Mouse (Mus musculus): ENCODE results near the gene Chd3. TPM values are rescaled to one million over a fixed set of nuclear protein-coding genes. Genes with fewer than 3 reads are reported as not detected.
A peak's percentile ranks its signal among the peaks of the same experiment; 100 is the strongest.

Gene Chd3
- polyA plus RNA-seq, 1 experiment = 27.0 TPM

DNA sequence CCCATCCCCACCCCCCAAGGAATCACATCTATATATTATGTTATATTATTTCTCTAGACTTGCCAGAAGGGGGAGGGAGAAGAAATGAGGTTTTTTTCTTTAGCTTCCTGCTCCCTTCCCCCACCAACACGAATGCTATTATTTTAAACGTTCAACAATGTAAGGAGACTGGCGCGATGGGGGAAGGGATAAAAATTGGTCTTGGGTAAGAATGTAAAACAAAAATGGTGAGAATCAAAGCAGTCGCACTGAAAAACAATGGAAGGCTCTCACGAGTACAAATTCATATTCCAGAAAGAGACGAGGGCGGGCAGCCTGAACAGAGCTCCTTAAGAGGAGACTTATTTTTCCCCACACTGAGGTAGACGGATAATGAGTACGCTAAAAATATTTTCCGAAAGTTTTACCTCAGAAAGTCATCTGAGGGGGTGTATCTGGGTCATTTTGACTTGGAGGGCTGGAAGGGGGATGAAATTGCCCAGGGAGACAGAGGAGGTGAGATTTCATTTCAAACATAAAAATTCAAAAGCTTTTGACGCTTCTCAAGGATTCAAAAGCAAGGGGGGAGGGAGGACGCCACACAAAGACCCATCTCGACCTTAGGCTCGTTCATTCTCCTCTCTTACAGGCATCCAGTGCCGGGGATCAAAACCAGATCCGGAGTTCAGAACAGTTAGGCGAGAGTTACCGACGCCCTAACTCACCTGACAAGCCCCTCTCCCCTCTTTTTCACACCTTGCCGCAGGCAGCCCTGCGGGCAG is 2.2 kb downstream of the Chd3 start:
- H3K4me3 ChIP-seq (ENCODE audit: insufficient read depth, low read depth, low read length) = peak overlapping the region; percentile 91
- H3K27ac ChIP-seq (replicated peaks; ENCODE audit: low read depth, low read length) = peak overlapping the region; percentile 81
- H3K4me1 ChIP-seq (ENCODE audit: control insufficient read depth, insufficient read depth, insufficient read length, low read length) = peaks cover 25% of the 10 kb centered on the region

DNA sequence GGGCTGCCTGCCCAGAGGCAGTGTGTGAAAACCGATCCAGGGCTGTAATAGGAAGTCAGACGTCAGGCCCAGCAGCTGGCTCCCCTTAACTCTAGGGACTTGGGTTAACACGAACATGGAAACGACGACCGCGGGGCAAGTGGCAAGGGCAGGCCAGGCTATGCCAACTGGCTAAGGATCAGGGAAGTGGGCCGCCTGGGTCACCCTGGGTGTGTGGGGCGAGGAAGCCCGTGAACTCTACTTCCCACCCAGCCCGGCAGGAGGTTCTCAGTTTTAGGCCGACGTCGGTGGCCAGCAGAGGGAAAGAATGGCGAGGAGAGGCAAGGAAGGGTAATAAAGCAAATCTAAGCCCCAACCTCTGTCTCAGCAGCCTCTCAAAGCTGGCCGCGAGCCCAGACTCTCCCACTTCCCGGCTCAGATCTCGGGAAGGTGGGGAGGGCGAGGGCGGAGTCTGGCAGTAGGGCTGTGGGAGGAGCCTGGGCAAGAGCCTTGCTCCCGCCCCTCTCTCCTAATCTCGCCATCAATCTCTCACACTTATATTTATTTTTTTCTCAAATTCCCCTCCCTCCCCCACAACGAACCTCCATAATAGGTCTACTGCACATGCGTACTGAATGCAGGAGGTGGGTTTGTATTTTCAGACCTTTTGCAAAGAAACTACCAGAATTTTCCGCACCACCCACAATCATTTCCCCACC is 2.9 kb downstream of the Chd3 start:
- peak overlapping the region; percentile 45 for H3K4me3 ChIP-seq (ENCODE audit: insufficient read depth, low read depth, low read length)
- peak overlapping the region; percentile 93 for H3K27ac ChIP-seq (replicated peaks; ENCODE audit: low read depth, low read length)
- H3K4me1 ChIP-seq (ENCODE audit: control insufficient read depth, insufficient read depth, insufficient read length, low read length) = peaks cover 25% of the 10 kb centered on the region

DNA sequence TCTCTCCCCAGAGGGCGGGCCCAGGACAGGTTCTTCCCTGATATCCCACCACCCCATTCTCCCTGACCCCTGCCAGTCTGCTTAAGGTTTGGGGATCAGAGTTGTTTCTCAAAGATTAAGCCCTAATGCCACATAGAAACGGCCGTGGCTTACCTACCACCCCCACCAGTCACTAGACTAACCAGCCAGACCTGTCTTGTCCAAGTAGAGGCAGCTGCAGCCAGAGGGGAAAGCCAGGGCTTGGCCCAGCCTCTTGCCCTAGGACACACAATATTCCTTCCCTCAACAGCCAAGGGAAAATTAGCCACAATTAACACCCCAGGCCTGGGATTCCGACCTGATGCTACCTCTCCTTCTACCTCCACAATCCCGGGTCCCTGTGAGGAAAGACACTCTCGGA is 3.5 kb downstream of the Chd3 start:
- Histone ChIP-seq H3K4me1 (ENCODE audit: control insufficient read depth, insufficient read depth, insufficient read length, low read length) (peaks cover 25% of the 10 kb centered on the region), H3K27ac (replicated peaks; ENCODE audit: low read depth, low read length) (peak overlapping the region; percentile 93), H3K4me3 (ENCODE audit: insufficient read depth, low read depth, low read length) (peak overlapping the region; percentile 45)

DNA sequence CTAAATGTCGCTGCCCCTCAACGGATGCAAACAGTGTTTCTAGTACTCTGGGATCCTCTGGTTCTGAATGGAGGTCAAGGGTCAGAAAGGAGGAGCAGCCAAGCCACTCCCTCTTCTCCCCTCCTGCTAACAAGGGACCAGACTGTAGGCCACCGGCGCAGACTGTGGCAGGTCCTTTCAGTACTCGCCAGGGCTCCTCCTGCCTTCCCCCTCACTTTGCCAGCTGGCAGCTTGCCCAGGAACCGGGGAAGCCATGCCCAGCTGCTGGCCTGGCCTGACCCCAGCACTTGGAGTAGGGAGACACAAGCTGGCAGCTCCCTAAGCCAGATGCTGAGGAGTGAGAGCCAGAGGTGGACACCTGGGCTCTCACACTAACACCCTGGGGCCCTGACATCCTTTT is 4.3 kb downstream of the Chd3 start:
- Histone ChIP-seq H3K4me1 (ENCODE audit: control insufficient read depth, insufficient read depth, insufficient read length, low read length) (peaks cover 25% of the 10 kb centered on the region), H3K27ac (replicated peaks; ENCODE audit: low read depth, low read length) (peak overlapping the region; percentile 93), H3K4me3 (ENCODE audit: insufficient read depth, low read depth, low read length) (peak overlapping the region; percentile 42)

DNA sequence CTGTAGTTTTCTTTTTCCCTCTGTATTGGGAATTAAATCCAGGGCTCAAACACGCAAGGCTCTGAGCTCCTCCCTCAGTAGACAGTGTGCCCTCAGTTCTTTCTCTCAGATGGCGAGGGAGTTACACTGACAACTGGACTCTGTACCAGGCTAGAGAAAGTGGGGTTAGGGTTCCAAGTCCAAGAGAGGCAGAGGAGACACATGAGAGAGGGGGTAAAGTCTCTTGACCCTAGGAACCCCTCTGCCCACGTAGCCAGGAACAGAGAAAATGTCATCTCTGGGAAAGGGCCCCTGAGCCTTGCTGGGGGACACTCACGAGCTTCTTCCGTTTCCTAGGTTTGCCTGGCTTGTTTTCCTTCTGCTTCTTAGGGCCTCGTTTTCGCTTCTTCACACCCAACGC is 4.8 kb downstream of the Chd3 start:
- Histone ChIP-seq H3K4me1 (ENCODE audit: control insufficient read depth, insufficient read depth, insufficient read length, low read length) (peaks cover 25% of the 10 kb centered on the region), H3K4me3 (ENCODE audit: insufficient read depth, low read depth, low read length) (peak overlapping the region; percentile 42), H3K27ac (replicated peaks; ENCODE audit: low read depth, low read length) (peak overlapping the region; percentile 93)

DNA sequence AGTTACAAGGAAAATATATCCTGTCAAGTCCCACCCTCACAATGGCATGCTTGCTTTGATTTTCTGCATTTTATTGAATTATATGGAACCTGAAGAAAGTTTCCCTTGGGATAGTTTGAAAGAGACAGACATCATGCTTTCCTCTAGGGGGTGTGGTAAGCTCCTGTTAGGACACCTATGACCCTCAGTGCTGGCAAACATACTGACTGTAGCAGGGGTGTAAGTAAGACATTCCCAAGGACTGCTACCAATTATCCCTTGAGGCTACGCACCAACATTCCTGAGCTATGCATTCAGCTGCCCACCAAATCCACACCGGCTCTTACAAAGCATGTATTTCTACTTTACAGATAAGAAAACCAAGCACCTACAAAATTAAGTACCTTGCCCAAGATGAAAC is 6.7 kb downstream of the Chd3 start:
- Histone ChIP-seq H3K4me3 (ENCODE audit: insufficient read depth, low read depth, low read length) (no peak overlapping the region), H3K4me1 (ENCODE audit: control insufficient read depth, insufficient read depth, insufficient read length, low read length) (peaks cover 21% of the 10 kb centered on the region)

DNA sequence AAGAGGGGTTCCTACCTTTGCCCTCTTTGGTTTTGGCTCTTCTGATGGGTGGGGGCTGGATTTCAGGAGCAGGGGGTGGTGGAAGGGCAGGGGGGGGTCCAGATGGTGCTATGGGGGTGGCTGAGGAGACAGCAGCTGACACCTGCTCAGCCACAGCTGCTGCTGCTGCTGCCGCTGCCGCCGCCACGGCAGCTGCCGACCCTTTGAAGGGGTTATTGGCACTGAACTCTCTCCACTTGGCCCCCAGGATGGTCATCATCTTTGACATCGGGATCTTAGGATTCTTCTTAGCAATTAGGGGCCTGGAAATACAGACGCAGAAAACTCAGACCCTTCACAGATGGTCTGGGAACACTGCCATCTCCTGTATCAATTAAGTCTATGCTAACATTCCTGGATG is 7.2 kb downstream of the Chd3 start:
- Histone ChIP-seq H3K4me3 (ENCODE audit: insufficient read depth, low read depth, low read length) (no peak overlapping the region), H3K27ac (replicated peaks; ENCODE audit: low read depth, low read length) (no peak overlapping the region), H3K4me1 (ENCODE audit: control insufficient read depth, insufficient read depth, insufficient read length, low read length) (peaks cover 19% of the 10 kb centered on the region)

More for the DNA sequence above, 6.7 kb downstream of the Chd3 start:
- no peak overlapping the region for H3K27ac ChIP-seq (replicated peaks; ENCODE audit: low read depth, low read length)

DNA sequence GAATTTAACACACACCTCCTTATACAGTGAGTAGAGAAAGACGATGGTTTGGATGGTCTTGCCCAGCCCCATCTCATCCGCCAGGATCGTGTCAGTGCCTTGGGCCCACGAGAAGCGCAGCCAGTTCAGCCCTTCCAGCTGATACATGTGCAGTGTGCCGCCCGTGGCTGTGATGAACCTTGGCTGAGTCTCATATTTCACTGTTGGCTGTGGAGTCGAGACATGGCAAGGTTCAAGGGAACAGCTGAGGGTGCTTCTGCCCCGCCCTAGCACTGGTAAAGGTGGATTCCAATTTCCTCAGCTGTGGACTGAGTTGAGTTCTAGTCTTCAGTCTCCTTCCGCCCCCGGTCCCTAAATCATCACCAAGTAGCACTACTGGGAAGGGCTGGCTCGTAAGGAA is 11.5 kb downstream of the Chd3 start:
- H3K4me3 ChIP-seq (ENCODE audit: insufficient read depth, low read depth, low read length) = no peak overlapping the region
- H3K27ac ChIP-seq (replicated peaks; ENCODE audit: low read depth, low read length) = no peak overlapping the region
- H3K4me1 ChIP-seq (ENCODE audit: control insufficient read depth, insufficient read depth, insufficient read length, low read length) = no peaks in the 10 kb centered on the region

DNA sequence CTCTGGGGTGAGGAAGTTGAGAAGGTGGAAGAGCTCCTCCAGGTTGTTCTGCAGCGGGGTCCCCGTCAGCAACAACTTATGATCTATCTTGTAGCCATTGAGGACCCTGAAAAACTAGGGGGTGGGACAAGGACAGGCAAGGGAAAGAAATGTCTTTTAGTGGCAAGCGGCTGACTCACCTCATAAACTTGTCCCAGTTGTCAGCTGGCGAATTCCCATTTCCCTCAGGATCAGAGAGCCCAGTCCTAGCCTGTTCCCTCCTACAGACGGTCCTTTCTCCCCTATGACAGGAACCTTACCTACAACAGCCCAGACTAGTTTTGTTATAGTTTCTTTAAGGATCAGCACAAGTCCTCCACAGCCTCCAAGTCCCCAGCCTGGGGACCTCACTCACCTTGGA is 12.7 kb downstream of the Chd3 start:
- no peaks in the 10 kb centered on the region for H3K4me1 ChIP-seq (ENCODE audit: control insufficient read depth, insufficient read depth, insufficient read length, low read length)
- H3K4me3 ChIP-seq (ENCODE audit: insufficient read depth, low read depth, low read length) = no peak overlapping the region
- no peak overlapping the region for H3K27ac ChIP-seq (replicated peaks; ENCODE audit: low read depth, low read length)

DNA sequence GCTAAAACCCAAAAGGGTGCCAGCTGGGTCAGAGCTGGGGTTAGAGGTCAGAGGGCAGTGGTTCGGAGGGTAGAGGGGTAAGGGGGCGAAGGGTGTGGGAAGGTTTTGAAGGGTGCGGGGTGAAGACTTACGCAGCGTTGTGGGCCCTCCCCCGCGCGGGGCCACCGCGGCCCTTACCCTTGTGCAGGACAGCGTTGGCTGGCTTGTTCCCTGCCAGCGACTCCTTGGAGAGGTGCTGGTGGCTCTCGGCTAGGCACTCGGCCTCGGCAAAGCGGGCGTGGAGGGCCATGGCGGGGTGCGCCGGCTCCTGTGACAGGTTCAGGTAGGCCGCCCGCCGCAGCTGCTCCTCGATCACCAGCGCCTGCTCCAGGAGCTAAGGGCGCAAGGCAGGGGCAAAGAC is 22.8 kb downstream of the Chd3 start:
- Histone ChIP-seq H3K4me3 (ENCODE audit: insufficient read depth, low read depth, low read length) (no peak overlapping the region), H3K4me1 (ENCODE audit: control insufficient read depth, insufficient read depth, insufficient read length, low read length) (no peaks in the 10 kb centered on the region), H3K27ac (replicated peaks; ENCODE audit: low read depth, low read length) (no peak overlapping the region)

DNA sequence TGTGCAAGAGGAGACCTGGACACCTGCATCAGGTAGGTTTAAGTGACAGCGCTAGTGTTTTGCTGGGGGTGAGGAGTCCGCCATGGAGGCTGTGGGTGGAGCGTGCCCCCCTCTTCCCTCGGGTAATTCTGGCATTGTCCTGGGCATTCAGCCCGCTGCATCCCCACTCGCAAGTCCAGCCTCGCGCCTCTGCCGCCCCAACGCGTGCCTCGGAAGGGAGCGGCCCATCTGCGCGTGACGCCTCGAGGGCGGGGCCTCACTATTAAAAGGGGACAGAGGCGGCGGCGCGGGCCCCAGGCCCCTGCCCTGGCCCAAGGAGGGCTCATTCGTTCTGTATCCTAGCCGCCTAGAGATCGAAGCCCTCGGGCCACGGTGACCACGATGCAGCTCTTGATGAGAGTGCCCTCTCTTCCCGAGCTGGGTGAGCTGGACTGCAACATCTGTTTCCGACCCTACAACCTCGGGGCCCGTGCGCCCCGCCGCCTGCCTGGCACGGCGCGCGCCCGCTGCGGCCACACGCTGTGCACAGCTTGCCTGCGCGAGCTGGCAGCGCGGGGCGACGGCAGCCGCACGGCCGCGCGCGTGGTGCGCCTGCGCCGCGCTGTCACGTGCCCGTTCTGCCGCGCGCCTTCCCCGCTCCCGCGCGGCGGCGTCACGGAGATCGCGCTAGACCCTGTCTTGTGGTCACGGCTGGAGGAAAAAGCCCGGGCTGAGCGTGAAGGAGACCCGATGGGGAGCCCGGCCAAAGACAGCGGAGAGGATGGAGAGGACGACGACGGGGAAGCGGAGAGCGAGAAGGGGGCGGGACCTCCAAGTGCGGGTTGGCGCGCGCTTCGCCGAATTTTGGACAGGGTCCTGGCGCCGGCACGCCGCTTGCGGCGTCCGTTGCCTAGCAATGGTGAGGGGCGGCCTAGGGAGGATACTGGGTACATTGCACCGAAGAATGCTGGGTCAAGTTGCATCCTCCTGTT is 28.8 kb downstream of the Chd3 start, which contains the start of gene Rnf227:
TSS of gene Rnf227 (plus strand) at position 301 of the 971 bp plus-strand sequence.
- H3K4me3 ChIP-seq (ENCODE audit: insufficient read depth, low read depth, low read length) = peak within 1 kb of the TSS; percentile 88
- peaks cover 10% of the 10 kb centered on the region for H3K4me1 ChIP-seq (ENCODE audit: control insufficient read depth, insufficient read depth, insufficient read length, low read length)
- H3K27ac ChIP-seq (replicated peaks; ENCODE audit: low read depth, low read length) = no peak within 1 kb of the TSS

DNA sequence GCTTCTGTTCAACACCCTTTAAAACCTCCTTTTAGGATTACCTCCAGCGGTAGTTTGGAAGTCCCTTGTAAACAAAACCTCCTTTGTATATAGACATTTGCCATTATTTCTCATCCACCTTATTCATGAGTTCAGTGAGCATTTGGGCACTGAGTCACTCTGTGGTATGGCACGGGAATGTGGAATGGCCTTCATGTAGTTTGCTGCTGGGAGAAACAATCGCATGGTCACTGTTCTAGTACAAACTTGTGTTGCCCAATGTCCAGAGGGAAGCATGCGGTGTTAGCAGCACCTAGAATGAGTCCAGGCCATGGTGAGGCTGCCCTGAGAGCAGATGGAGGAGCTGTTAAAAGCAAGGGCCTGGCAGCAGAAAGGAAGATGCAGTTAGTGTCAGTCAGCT is 34.4 kb downstream of the Chd3 start:
- peak overlapping the region; percentile 69 for H3K27ac ChIP-seq (replicated peaks; ENCODE audit: low read depth, low read length)
- H3K4me3 ChIP-seq (ENCODE audit: insufficient read depth, low read depth, low read length) = no peak overlapping the region
- H3K4me1 ChIP-seq (ENCODE audit: control insufficient read depth, insufficient read depth, insufficient read length, low read length) = peaks cover 11% of the 10 kb centered on the region

DNA sequence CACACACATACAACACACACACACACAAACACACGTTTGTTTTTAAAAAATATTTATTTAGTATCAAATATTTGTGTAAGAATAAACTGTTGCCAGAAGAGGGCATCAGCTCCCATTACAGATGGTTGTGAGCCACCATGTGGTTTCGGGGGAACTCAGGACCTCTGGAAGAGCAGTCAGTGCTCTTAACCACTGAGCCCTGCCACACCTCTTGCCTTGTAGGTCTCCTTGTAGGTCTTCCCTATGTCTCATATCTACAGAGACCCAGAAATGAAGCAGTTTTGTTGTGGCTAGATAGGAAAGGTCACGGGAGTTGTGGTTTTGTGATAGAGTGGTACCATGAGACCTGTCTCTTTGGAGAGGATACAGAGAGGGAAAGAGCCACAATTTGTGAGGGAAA is 35.3 kb downstream of the Chd3 start:
- Histone ChIP-seq H3K27ac (replicated peaks; ENCODE audit: low read depth, low read length) (peak overlapping the region; percentile 86), H3K4me3 (ENCODE audit: insufficient read depth, low read depth, low read length) (no peak overlapping the region), H3K4me1 (ENCODE audit: control insufficient read depth, insufficient read depth, insufficient read length, low read length) (peaks cover 11% of the 10 kb centered on the region)

DNA sequence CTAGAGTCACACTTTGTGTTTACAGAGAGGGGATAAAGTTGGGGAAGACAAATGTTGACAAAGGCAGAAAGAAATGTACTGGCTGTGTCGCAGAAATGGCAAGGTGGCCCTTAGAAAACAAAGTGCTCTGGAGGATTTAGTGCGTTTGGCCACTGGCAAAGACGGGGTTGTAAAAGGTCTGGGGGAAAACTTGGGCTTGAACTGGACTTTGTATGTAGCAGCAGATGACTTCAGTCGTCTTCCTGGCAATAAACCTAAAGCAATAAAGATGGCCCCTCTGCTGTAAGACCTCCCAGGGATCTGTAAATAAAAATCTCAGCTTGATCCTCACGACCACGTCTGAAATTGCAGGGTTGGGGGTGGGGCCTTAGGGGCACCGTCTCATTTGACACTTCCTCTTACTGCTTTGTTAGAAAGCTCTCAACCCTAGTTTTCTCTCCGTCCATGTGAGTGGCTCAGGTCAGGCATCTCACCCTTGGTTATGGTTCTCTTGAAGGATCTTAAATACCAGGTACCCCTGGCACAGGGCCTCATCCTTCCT is 36.4 kb downstream of the Chd3 start:
- Histone ChIP-seq H3K27ac (replicated peaks; ENCODE audit: low read depth, low read length) (no peak overlapping the region), H3K4me1 (ENCODE audit: control insufficient read depth, insufficient read depth, insufficient read length, low read length) (peaks cover 11% of the 10 kb centered on the region), H3K4me3 (ENCODE audit: insufficient read depth, low read depth, low read length) (no peak overlapping the region)

DNA sequence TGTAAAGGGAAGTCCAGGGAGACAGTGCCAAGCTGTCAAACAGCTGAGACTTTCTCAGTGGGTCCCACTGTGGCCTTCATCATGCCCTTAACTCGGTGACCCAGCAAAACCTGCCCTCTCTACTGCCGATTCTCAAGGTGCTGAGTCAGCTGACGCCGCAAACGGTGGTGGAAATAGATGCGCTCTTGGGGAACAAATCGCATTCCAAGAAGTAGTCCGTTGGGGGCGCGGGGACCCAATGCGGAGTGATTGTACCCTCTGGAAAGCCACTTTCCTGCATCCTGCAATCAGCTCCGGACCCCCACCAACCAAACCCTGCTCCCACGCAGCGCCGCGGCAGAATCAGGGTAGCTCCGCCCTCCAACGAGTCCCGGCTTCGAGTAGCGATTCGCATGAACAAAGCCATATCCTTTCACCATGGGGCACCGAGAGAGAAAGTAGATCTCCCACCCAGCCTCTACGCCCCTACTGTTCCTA is 37.2 kb downstream of the Chd3 start:
- peak overlapping the region; percentile 74 for H3K27ac ChIP-seq (replicated peaks; ENCODE audit: low read depth, low read length)
- H3K4me1 ChIP-seq (ENCODE audit: control insufficient read depth, insufficient read depth, insufficient read length, low read length) = peaks cover 11% of the 10 kb centered on the region
- peak overlapping the region; percentile 95 for H3K4me3 ChIP-seq (ENCODE audit: insufficient read depth, low read depth, low read length)
